Mouse (Mus musculus): ENCODE measurements at regions not wholly inside any gene's neighbourhood (a gene's known extent, or its start where the extent isn't known, plus 50 kb on each side); places are given as distances from the start of the nearest gene placed in this dataset.

DNA sequence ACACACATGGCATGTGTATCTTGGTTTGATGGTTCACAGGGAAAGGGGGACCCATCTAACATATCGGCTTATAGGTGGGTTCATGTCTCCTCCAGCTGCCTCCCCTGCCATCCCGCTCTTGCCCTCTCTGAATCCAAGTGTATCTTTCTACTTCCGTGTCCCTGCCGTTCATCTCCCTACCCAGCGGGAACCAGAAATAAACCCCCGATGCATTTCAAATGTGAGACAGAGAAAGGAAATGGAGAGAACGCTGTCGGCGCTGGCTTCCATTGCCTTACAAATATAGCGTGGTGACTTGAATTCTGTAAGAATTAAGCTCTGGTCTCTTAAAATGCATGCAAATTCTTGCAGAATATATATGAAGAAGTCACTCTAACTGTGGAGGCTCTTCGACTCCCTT, 379.2 kb downstream of the Vrk1 start:
- H3K4me3 ChIP-seq = no peak overlapping the region
- 93% methylated on average over 11 of the region's 11 CpGs for WGBS
- no peak overlapping the region for H3K27ac ChIP-seq
- DNase-seq (ENCODE audit: low spot score) = no peak
- H3K9me3 ChIP-seq = no peaks in the 10 kb centered on the region
- no peaks in the 10 kb centered on the region for H3K27me3 ChIP-seq (ENCODE audit: insufficient read depth, poor library complexity, severe bottlenecking)
- H3K36me3 ChIP-seq = no peaks in the 10 kb centered on the region
- no peaks in the 10 kb centered on the region for H3K4me1 ChIP-seq (replicated peaks)

DNA sequence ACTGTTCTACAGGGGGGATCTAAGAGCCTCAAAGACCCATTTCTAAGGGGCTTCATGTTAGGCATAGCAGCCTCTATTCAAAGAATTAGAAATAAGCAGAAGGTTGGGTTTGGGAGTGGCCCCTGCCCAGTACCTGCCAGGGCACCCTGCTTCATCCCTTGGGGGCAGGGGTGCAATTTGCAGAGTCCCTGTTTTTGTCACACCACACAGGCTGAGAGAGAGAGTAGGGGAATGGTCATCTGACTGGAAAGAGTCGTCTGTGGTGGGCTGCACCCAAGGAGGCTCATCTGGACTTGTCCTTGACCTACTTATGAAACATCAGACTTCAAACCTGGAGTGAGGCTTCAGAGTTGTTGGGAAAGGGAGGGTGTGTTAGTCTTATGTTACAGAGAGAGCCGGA, 382.3 kb downstream of the Vrk1 start:
- no peaks in the 10 kb centered on the region for H3K27me3 ChIP-seq (ENCODE audit: insufficient read depth, poor library complexity, severe bottlenecking)
- no peak for DNase-seq (ENCODE audit: low spot score)
- H3K4me3 ChIP-seq = no peak overlapping the region
- no peak overlapping the region for H3K27ac ChIP-seq
- H3K36me3 ChIP-seq = no peaks in the 10 kb centered on the region
- no peaks in the 10 kb centered on the region for H3K9me3 ChIP-seq
- 79% methylated on average over 2 of the region's 2 CpGs for WGBS
- no peaks in the 10 kb centered on the region for H3K4me1 ChIP-seq (replicated peaks)

DNA sequence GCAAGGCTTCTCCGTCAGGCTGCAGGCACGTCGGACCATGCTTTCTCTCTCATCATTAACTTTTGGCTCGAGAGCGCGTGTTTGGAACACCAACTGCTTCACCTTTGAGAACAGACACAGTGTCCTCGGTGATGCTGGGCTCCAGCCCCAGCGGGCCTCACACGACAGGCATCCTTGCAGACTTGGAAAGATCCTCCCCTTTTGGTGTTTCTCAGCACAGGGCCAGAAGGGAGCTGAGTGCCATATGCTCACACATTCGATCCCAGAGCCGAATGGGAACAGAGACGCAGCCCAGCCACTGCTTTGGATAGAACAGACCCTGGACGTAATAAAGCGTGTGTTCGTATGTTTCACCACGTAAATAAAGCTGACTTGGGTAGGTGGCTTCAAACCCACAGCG, 389.1 kb downstream of the Vrk1 start:
- H3K4me3 ChIP-seq = no peak overlapping the region
- H3K27me3 ChIP-seq (ENCODE audit: insufficient read depth, poor library complexity, severe bottlenecking) = no peaks in the 10 kb centered on the region
- H3K27ac ChIP-seq = no peak overlapping the region
- no peaks in the 10 kb centered on the region for H3K9me3 ChIP-seq
- WGBS = 90% methylated on average over 17 of the region's 17 CpGs
- no peak for DNase-seq (ENCODE audit: low spot score)
- H3K36me3 ChIP-seq = no peaks in the 10 kb centered on the region
- H3K4me1 ChIP-seq (replicated peaks) = no peaks in the 10 kb centered on the region

- H3K27ac ChIP-seq = no peak overlapping the region
- DNase-seq (ENCODE audit: low spot score) = no peak
- no peaks in the 10 kb centered on the region for H3K36me3 ChIP-seq
- H3K9me3 ChIP-seq = peaks cover 6% of the 10 kb centered on the region; the same call in 1 of the 2 replicates
- H3K4me1 ChIP-seq (replicated peaks) = no peaks in the 10 kb centered on the region; the same call in 1 of the 2 replicates
- 86% methylated on average over 7 of the region's 7 CpGs for WGBS
- no peaks in the 10 kb centered on the region for H3K27me3 ChIP-seq (ENCODE audit: insufficient read depth, poor library complexity, severe bottlenecking)
- no peak overlapping the region for H3K4me3 ChIP-seq
These were observed 401.0 kb downstream of the Vrk1 start for GRCm38 (mm10) chr12:106411075-106411474.

DNA sequence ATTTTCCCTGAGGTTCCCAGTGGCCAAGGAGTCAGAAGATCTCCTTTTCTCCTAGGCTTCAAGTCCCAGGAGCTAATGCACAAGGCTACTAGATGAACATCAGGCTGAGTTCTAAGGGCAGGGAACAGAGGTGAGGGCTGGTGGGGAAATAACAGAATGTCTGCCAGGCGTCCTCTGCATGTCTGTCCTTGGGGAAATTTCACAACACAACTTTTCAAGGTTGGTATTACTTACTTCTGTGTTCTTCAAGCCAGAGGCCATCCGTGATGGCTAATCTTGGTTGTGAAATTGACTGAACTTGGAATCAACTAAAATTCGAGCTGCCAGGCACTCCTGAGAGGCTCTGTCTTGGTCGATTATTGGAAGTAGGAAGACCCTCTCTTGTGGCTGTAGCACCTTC, 416.6 kb downstream of the Vrk1 start:
- DNase-seq (ENCODE audit: low spot score) = no peak
- no peaks in the 10 kb centered on the region for H3K27me3 ChIP-seq (ENCODE audit: insufficient read depth, poor library complexity, severe bottlenecking)
- H3K4me3 ChIP-seq = no peak overlapping the region
- H3K27ac ChIP-seq = no peak overlapping the region
- H3K36me3 ChIP-seq = no peaks in the 10 kb centered on the region
- whole genome bisulfite sequencing = 83% methylated on average over 4 of the region's 4 CpGs
- H3K9me3 ChIP-seq = no peaks in the 10 kb centered on the region
- peaks cover 5% of the 10 kb centered on the region; the same call in 1 of the 2 replicates for H3K4me1 ChIP-seq (replicated peaks)

GRCm38 (mm10) chr12:106429991-106430390, 420.0 kb downstream of the Vrk1 start:
- H3K27ac ChIP-seq = 0 out of 2 replicates have a peak overlapping the region, but pooled peaks have one; percentile 13
- DNase-seq (ENCODE audit: low spot score) = no peak
- WGBS = 83% methylated on average over 7 of the region's 7 CpGs

DNA sequence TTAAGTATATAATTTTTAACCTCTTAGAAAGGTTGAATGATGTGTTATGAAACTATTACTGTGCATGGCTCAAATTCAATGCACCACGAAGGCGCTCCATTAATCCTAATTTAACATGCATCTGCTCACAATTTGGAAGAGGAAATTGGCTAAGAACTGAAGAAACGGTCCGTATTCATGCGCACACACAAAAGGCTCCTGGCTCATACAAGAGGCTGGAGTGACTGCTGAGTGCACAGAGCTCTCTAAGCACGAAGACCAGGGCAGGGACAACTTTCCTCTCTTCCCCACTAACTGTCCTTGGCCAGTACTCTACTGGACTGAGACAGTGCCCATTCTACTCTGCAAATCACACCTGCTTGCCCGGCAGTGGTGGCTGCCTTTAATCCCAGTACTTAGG, 435.1 kb downstream of the Vrk1 start:
- WGBS = 80% methylated on average over 7 of the region's 7 CpGs
- 0 out of 2 replicates have a peak, but pooled peaks cover 5% of the 10 kb centered on the region for H3K9me3 ChIP-seq
- no peaks in the 10 kb centered on the region for H3K27me3 ChIP-seq (ENCODE audit: insufficient read depth, poor library complexity, severe bottlenecking)
- H3K4me1 ChIP-seq (replicated peaks) = peaks cover 13% of the 10 kb centered on the region
- DNase-seq (ENCODE audit: low spot score) = no peak
- H3K4me3 ChIP-seq = no peak overlapping the region
- no peak overlapping the region for H3K27ac ChIP-seq
- H3K36me3 ChIP-seq = no peaks in the 10 kb centered on the region

More at GRCm38 (mm10) chr12:106429991-106430390, 420.0 kb downstream of the Vrk1 start:
- Histone ChIP-seq H3K36me3 (no peaks in the 10 kb centered on the region), H3K4me3 (no peak overlapping the region), H3K27me3 (ENCODE audit: insufficient read depth, poor library complexity, severe bottlenecking) (no peaks in the 10 kb centered on the region), H3K4me1 (replicated peaks) (peaks cover 5% of the 10 kb centered on the region; the same call in 1 of the 2 replicates), H3K9me3 (no peaks in the 10 kb centered on the region)

DNA sequence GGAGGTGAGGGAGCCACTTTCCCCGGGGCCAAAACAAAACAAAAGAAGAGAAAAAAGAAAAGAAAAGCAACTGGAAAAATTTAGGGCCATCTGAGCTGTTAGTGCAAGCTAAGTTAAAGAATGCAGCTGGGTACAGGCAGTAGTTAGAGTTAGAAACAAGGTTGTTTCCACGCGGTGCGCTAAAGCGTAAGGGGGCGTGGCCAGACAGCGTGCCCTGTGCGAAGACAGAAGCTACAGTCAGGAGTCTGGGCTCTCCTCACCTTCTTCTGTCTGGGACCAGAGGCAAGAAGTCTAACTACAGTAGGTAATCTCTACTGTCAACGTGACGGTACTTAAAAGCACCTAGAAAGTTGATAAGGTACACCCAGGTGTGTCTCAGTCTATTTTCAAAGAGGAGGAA, 435.9 kb downstream of the Vrk1 start:
- Histone ChIP-seq H3K27ac (no peak overlapping the region), H3K4me1 (replicated peaks) (peaks cover 13% of the 10 kb centered on the region), H3K36me3 (no peaks in the 10 kb centered on the region), H3K27me3 (ENCODE audit: insufficient read depth, poor library complexity, severe bottlenecking) (no peaks in the 10 kb centered on the region), H3K4me3 (no peak overlapping the region), H3K9me3 (0 out of 2 replicates have a peak, but pooled peaks cover 5% of the 10 kb centered on the region)
- 66% methylated on average over 10 of the region's 10 CpGs for WGBS
- no peak for DNase-seq (ENCODE audit: low spot score)

DNA sequence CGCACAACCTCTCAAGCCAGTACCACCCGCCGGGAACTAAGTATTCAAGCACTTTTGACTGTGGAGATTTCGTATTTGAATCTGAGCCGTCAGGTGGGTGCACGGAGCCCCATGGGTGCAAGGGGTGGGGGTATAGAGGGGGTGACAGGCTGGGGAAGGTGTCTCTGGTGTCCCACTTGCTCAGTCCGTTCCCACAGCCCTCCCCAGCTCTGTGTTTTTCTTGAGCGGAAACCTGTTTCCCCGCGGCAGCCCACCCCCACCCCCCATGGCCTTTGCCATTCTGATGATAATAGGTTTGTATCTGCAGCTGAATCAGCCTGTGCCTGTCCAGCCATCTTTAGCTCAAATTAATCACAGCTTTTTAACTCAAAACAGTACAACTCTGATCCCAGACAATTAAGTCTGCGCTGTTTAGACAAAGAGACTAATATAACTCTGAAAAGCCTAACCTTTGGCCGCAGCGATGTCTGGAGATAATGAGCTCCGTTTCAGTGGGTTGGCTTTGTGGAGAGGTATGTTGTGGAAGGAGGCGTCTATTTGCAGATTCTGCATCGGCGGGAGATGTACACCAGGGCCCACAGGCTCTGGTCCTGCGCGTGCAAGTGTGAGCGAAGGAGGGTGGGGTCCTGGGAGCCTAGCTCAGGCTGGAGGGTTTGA, 437.0 kb downstream of the Vrk1 start:
- 0 out of 2 replicates have a peak, but pooled peaks cover 5% of the 10 kb centered on the region for H3K9me3 ChIP-seq
- H3K27me3 ChIP-seq (ENCODE audit: insufficient read depth, poor library complexity, severe bottlenecking) = no peaks in the 10 kb centered on the region
- WGBS = 64% methylated on average over 20 of the region's 20 CpGs
- H3K27ac ChIP-seq = peak overlapping the region; percentile 23; the same call in 1 of the 2 replicates
- DNase-seq (ENCODE audit: low spot score) = no peak
- H3K4me3 ChIP-seq = no peak overlapping the region
- no peaks in the 10 kb centered on the region for H3K36me3 ChIP-seq
- H3K4me1 ChIP-seq (replicated peaks) = peaks cover 13% of the 10 kb centered on the region

GRCm38 (mm10) chr12:106448551-106448950, 438.5 kb downstream of the Vrk1 start:
- Histone ChIP-seq H3K36me3 (no peaks in the 10 kb centered on the region), H3K9me3 (0 out of 2 replicates have a peak, but pooled peaks cover 5% of the 10 kb centered on the region), H3K27ac (no peak overlapping the region), H3K4me1 (replicated peaks) (peaks cover 18% of the 10 kb centered on the region), H3K27me3 (ENCODE audit: insufficient read depth, poor library complexity, severe bottlenecking) (no peaks in the 10 kb centered on the region), H3K4me3 (no peak overlapping the region)
- DNase-seq (ENCODE audit: low spot score) = no peak
- 87% methylated on average over 6 of the region's 6 CpGs for WGBS

- WGBS = 67% methylated on average over 13 of the region's 13 CpGs
- H3K27me3 ChIP-seq (ENCODE audit: insufficient read depth, poor library complexity, severe bottlenecking) = 0 out of 2 replicates have a peak, but pooled peaks cover 9% of the 10 kb centered on the region
- H3K36me3 ChIP-seq = no peaks in the 10 kb centered on the region
- no peak overlapping the region for H3K4me3 ChIP-seq
- no peak for DNase-seq (ENCODE audit: low spot score)
- H3K4me1 ChIP-seq (replicated peaks) = 0 out of 2 replicates have a peak, but pooled peaks cover 6% of the 10 kb centered on the region
- no peaks in the 10 kb centered on the region for H3K9me3 ChIP-seq
- H3K27ac ChIP-seq = no peak overlapping the region
These were observed 443.5 kb downstream of the Vrk1 start for GRCm38 (mm10) chr12:106453491-106453890.

DNA sequence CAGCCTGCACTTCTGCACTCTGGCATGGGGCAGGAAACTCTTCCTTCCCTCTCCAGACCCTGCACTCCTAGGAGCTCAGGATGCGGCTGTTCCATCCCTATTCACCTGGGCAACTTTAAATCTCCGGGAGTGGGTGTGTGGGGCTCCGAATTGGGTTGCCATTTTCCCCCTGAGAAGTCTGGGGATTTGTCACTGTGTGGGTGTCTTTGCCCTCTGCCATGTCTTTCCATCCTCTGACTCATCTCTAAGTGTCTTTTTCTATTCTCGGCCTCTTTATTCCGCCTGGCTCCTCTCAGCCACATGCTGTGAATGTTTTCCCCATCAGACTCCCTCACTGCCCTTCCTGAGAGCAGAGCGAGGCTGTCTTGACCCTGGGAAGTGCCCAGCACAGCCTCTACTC, 448.2 kb downstream of the Vrk1 start:
- WGBS = 49% methylated on average over 6 of the region's 6 CpGs
- Histone ChIP-seq H3K4me3 (no peak overlapping the region), H3K27ac (no peak overlapping the region), H3K9me3 (no peaks in the 10 kb centered on the region), H3K4me1 (replicated peaks) (peaks cover 15% of the 10 kb centered on the region), H3K36me3 (no peaks in the 10 kb centered on the region), H3K27me3 (ENCODE audit: insufficient read depth, poor library complexity, severe bottlenecking) (peaks cover 18% of the 10 kb centered on the region)
- DNase-seq (ENCODE audit: low spot score) = no peak

GRCm38 (mm10) chr12:106460650-106461049, 450.6 kb downstream of the Vrk1 start:
- H3K36me3 ChIP-seq = no peaks in the 10 kb centered on the region
- no peak for DNase-seq (ENCODE audit: low spot score)
- H3K4me3 ChIP-seq = no peak overlapping the region
- no peaks in the 10 kb centered on the region for H3K9me3 ChIP-seq
- H3K27ac ChIP-seq = no peak overlapping the region
- WGBS = 76% methylated on average over 7 of the region's 7 CpGs
- peaks cover 26% of the 10 kb centered on the region for H3K4me1 ChIP-seq (replicated peaks)
- H3K27me3 ChIP-seq (ENCODE audit: insufficient read depth, poor library complexity, severe bottlenecking) = peaks cover 30% of the 10 kb centered on the region

Data from hindbrain, embryonic 10.5 days (tissue).